Mouse (Mus musculus): ENCODE results near the gene Tbc1d30. TPM values are rescaled to one million over a fixed set of nuclear protein-coding genes. Genes with fewer than 3 reads are reported as not detected.

Gene Tbc1d30
- total RNA-seq, 2 experiments from 2014 or later = 3.8 to 7.1 TPM

GRCm38 (mm10) chr10:121235167-121235824 is 115.8 kb downstream of the Tbc1d30 start:
- no peak for DNase-seq (ENCODE audit: low spot score in 2 of 2)

GRCm38 (mm10) chr10:121234476-121234875 is 116.6 kb downstream of the Tbc1d30 start:
- DNase-seq (ENCODE audit: low spot score in 2 of 2) = no peak

DNA sequence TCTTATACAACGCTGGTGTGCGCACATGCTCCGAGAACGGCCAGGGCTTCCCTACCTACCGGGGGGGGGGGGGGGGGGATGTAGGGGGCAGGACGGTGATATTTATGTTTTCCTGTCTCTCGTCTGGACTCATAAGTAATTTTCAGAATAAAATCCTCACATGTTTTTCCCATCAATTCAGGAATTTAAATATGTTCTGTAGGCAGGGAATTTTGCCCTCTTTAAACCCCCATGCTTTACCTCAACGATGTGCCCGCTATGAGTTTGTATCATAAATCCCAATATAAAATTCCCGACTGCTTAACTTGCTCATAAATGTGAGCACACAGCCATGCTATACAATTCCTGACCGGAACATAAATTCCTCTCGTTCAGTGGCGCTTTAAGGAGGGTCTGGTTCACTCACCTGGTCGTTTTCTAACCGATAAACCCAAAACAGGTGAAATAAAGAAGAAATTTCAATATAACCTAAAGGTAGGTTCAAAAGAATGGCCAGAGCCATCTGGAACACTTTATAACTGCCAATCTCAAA is 122.6 kb downstream of the Tbc1d30 start:
- no peak for DNase-seq (ENCODE audit: low spot score in 2 of 2)

DNA sequence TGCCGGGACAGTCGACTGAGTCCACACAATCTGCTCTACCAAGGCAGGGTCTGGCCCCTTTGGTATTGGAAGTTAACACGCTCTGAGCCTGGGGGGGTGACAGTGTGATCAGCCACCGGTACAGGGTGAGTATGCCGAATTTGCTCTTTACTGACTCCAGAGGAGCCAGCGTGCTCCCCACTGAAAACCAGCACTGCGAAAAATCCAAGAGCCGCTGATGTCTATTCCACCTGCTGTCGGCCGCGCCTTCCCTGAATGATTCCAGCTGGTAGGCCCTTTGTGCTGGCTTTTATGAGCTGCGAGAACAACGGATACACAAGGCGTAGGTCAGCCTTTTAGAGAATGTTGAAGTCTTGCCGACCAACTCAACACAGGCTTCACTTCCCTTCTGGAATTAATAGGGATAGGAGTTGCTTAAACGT is 123.1 kb downstream of the Tbc1d30 start:
- DNase-seq (ENCODE audit: low spot score in 2 of 2) = no peak

DNA sequence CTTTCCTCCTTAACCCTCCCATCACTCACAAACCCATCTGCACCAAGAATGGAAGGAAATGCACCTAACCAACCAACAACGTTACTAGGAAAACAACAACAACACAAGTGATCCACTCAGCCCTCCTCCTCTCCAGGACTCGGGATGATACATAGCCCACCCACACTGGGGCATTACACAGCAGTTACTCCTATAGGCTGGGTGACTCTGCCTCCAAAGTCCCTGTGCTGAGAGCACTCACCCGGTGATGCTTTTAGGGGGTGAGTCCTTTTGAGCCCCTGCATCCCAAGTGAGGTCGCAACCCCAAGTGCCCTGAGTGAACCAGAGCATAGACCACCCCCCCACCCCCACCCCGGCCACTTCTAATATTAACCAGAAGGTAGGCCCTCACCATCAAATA is 123.7 kb downstream of the Tbc1d30 start:
- no peak for DNase-seq (ENCODE audit: low spot score in 2 of 2)

GRCm38 (mm10) chr10:121225636-121226035 is 125.4 kb downstream of the Tbc1d30 start:
- DNase-seq (ENCODE audit: low spot score in 2 of 2) = no peak

DNA sequence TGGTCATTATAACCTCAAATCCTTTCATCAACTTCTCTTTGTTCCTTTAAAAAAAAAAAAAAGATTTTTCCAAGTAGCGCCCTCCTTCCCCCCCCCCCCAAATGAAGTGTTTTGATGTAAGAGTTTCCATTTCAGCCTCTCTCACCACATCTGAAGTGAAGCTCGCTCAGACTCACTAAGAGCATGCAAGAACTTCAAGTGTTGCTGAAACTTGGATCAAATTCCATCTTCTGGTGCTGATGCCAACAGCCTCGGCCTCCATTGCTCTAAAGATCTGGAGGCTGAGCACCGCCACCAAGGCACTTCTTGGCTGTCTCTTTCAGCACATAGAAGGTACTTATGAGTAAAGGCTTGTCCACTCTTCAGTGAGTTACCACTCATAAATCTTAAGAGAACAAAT is 128.2 kb downstream of the Tbc1d30 start:
- DNase-seq (ENCODE audit: low spot score in 2 of 2) = no peak

DNA sequence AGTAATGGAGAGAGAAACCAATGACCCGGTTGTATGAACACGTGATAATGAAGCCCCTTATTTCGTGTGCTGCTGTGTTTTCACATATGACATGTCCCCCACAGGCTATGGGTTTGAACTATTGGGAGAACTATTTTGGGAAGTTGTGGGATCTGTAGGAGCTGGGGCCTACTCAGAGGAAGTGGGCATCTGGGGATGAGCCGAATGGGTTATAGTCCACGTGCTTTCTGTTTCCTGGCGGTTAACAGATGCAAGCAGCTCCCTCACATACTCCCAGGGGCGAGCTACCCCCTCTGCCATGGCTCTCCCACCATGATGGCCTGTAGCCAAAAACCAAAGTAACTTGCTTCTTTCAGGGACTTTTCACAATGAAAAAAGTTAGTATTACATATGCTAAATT is 132.5 kb downstream of the Tbc1d30 start:
- no peak for DNase-seq (ENCODE audit: low spot score in 2 of 2)

DNA sequence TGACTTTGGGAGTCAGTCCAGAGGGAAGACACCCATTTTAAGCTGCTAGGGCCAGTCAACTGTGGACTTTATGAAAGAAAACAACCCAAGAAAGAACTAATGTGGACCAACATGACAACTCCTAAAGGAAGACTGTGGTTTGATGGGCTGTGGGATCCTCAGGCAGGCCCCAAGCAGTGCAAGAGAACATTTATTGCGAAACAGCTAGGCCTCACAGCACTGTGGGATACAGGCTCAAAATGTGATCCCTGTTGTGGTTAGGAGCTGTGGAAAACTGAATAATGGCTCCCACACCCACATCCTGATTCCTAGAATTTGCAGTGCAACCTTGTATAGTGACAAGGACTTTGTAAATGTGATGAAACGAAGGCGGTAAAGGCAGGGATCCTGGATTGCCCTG is 134.3 kb downstream of the Tbc1d30 start:
- no peak for DNase-seq (ENCODE audit: low spot score in 2 of 2)

Other genes starting within 250 kb of the Tbc1d30 start
- gene Gns, start 13.8 kb upstream of the Tbc1d30 start, total RNA-seq (2021) = 100 to 1,000 TPM; 121 to 130 TPM
- gene Rassf3, start 125.1 kb upstream of the Tbc1d30 start, total RNA-seq (2021) = 10 to 100 TPM; 37.6 to 44.5 TPM
- 10 to 100 TPM; 44.3 to 53.2 TPM for gene Tbk1, start 235.5 kb upstream of the Tbc1d30 start, total RNA-seq (2021)